In genomic region chr1:156938705-156939242, GRCm38 (mm10) we compare ENCODE assay signal across 8 mouse cellular contexts. TPM values are rescaled to one million over a fixed set of nuclear protein-coding genes. Genes with fewer than 3 reads are reported as not detected.
DNase-seq lines count a peak whose midpoint lies in the region; ATAC-seq and TF ChIP-seq lines count a peak whose summit lies in the region.

No protein-coding gene starts in this region.

- dilution Hi-C loops in CH12.LX (cut with MboI; ENCODE audit: extremely low pct_ligation_motif_present, extremely low pct_unique_long_range_greater_than_20kb, low sequenced_read_pairs): no loop called here

- TF ChIP-seq CTCF in CH12.LX (conservative IDR thresholded peaks at IDR 0.05 in 1 of 2, IDR thresholded peaks at IDR 0.05 in 1 of 2; ENCODE audit: low read depth in 2 of 2, low read length in 2 of 2): no peak
- no peak for TF ChIP-seq CTCF in layer of hippocampus, adult 2 months (conservative IDR thresholded peaks at IDR 0.05)
- TF ChIP-seq CTCF in lung, embryonic 14.5 days (IDR thresholded peaks at IDR 0.05; ENCODE audit: low read depth): no peak
- no peak for TF ChIP-seq CTCF in thymus, adult 2 months (IDR thresholded peaks at IDR 0.05; ENCODE audit: borderline replicate concordance, control insufficient read depth, extremely low read depth, insufficient read depth, low read length, poor library complexity)

- no peak; the same call in 1 of the 2 replicates for TF ChIP-seq EP300 in CH12.LX (IDR thresholded peaks at IDR 0.05; ENCODE audit: low read length)

- under 1% methylated on average over 51 of the region's 51 CpGs for WGBS in forebrain, embryonic 12.5 days
- under 1% methylated on average over 32 of the region's 51 CpGs for WGBS in lung, embryonic 14.5 days
- under 1% methylated on average over 51 of the region's 51 CpGs for WGBS in thymus, adult 2 months

- TF ChIP-seq POLR2A in CH12.LX (IDR thresholded peaks at IDR 0.05; ENCODE audit: low read depth, low read length): peak; percentile 66
- TF ChIP-seq POLR2A in thymus, adult 2 months (IDR thresholded peaks at IDR 0.05; ENCODE audit: control insufficient read depth, extremely low read depth, insufficient read depth, low read length, poor library complexity): peak; percentile 84

- peaks cover 0 to 6% of the 10 kb centered on the region in 2 experiments for H3K36me3 ChIP-seq in CH12.LX (replicated peaks in 1 of 2; ENCODE audit: control insufficient read depth in 1 of 2, insufficient read depth in 1 of 2, low read length in 1 of 2)
- H3K36me3 ChIP-seq in forebrain, embryonic 12.5 days (replicated peaks): no peaks in the 10 kb centered on the region
- no peaks in the 10 kb centered on the region for H3K36me3 ChIP-seq in lung, embryonic 14.5 days (ENCODE audit: insufficient read depth)
- no peaks in the 10 kb centered on the region for H3K36me3 ChIP-seq in thymus, adult 2 months (ENCODE audit: control insufficient read depth, insufficient read depth, low read length)

- in situ Hi-C loops in CH12.LX (cut with MboI; ENCODE audit: low pct_ligation_motif_present, low pct_unique_long_range_greater_than_20kb, low sequenced_read_pairs): no loop called here

- ATAC-seq in forebrain, embryonic 12.5 days (ENCODE audit: low FRiP score): peak; percentile 82
- peak; percentile 83 for ATAC-seq in lung, embryonic 14.5 days (ENCODE audit: insufficient read depth)

- no peaks in the 10 kb centered on the region for H3K27me3 ChIP-seq in CH12.LX (replicated peaks)
- no peaks in the 10 kb centered on the region for H3K27me3 ChIP-seq in forebrain, embryonic 12.5 days
- H3K27me3 ChIP-seq in lung, embryonic 14.5 days (ENCODE audit: insufficient read depth, low read length): no peaks in the 10 kb centered on the region
- H3K27me3 ChIP-seq in thymus, adult 2 months (ENCODE audit: control insufficient read depth, insufficient read depth, low read length): no peaks in the 10 kb centered on the region

- no peak; the same call in 1 of the 2 replicates for TF ChIP-seq RAD21 in CH12.LX (IDR thresholded peaks at IDR 0.05; ENCODE audit: low read depth, low read length)

- H3K79me2 ChIP-seq in CH12.LX (replicated peaks; ENCODE audit: control insufficient read depth, extremely low read depth, insufficient read depth, poor library complexity, severe bottlenecking): peaks cover 70% of the 10 kb centered on the region

- peak overlapping the region; percentile 64 to 97 (median 94) for H3K4me3 ChIP-seq in CH12.LX (replicated peaks in 1 of 3; ENCODE audit: low read depth in 2 of 3, low read length in 2 of 3, poor library complexity in 1 of 3)
- peak overlapping the region; percentile 66 for H3K4me3 ChIP-seq in brown adipose tissue, adult 24 weeks (ENCODE audit: insufficient read depth, low read depth, low read length)
- peak overlapping the region; percentile 96 for H3K4me3 ChIP-seq in forebrain, embryonic 12.5 days (replicated peaks)
- H3K4me3 ChIP-seq in layer of hippocampus, adult 2 months: peak overlapping the region; percentile 87
- peak overlapping the region; percentile 93 for H3K4me3 ChIP-seq in lung, embryonic 14.5 days (ENCODE audit: low read depth, low read length)
- peak overlapping the region; percentile 98 for H3K4me3 ChIP-seq in thymus, adult 2 months (ENCODE audit: control insufficient read depth, insufficient read depth, low read length)

- H3K9me3 ChIP-seq in CH12.LX (replicated peaks; ENCODE audit: low read length): no peaks in the 10 kb centered on the region
- H3K9me3 ChIP-seq in forebrain, embryonic 12.5 days: no peaks in the 10 kb centered on the region
- no peaks in the 10 kb centered on the region for H3K9me3 ChIP-seq in lung, embryonic 14.5 days (ENCODE audit: low read depth, low read length)

- intact Hi-C loops in heart, postnatal 36 days (cut with DNase I): no loop called here

- H3K27ac ChIP-seq in CH12.LX (ENCODE audit: insufficient read depth, low read depth): peak overlapping the region; percentile 96
- H3K27ac ChIP-seq in brown adipose tissue, adult 24 weeks (replicated peaks; ENCODE audit: low read depth, low read length): no peak overlapping the region
- peak overlapping the region; percentile 97 for H3K27ac ChIP-seq in forebrain, embryonic 12.5 days
- H3K27ac ChIP-seq in layer of hippocampus, adult 2 months: peak overlapping the region; percentile 95
- peak overlapping the region; percentile 89 for H3K27ac ChIP-seq in lung, embryonic 14.5 days (ENCODE audit: low read depth)
- H3K27ac ChIP-seq in thymus, adult 2 months (ENCODE audit: control insufficient read depth, insufficient read depth, low read length): peak overlapping the region; percentile 86

- H3K9ac ChIP-seq in CH12.LX (ENCODE audit: insufficient read depth, low read depth): peak overlapping the region; percentile 98
- H3K9ac ChIP-seq in forebrain, embryonic 12.5 days: peak overlapping the region; percentile 94
- H3K9ac ChIP-seq in lung, embryonic 14.5 days: peak overlapping the region; percentile 86

- DNase-seq in CH12.LX (ENCODE audit: extremely low read depth): peak; percentile 93
- DNase-seq in heart, postnatal 36 days: peak; percentile 49
- peak; percentile 79 to 83 for DNase-seq in layer of hippocampus, adult 2 months (ENCODE audit: low spot score in 2 of 2)
- DNase-seq in lung, embryonic 14.5 days: peak; percentile 81
- peak; percentile 74 for DNase-seq in ovary, adult 18-20 months (ENCODE audit: low spot score)
- peak; percentile 89 for DNase-seq in thymus, adult 2 months

- peaks cover 0 to 32% of the 10 kb centered on the region in 2 experiments; a peak in 2 of 4 replicates for H3K4me1 ChIP-seq in CH12.LX (ENCODE audit: control insufficient read depth in 1 of 2, insufficient read depth in 2 of 2)
- H3K4me1 ChIP-seq in brown adipose tissue, adult 24 weeks (ENCODE audit: control insufficient read depth, insufficient read depth, insufficient read length, low read length): peaks cover 4% of the 10 kb centered on the region; the same call in 1 of the 2 replicates
- peaks cover 22% of the 10 kb centered on the region for H3K4me1 ChIP-seq in forebrain, embryonic 12.5 days
- H3K4me1 ChIP-seq in lung, embryonic 14.5 days (ENCODE audit: insufficient read depth): no peaks in the 10 kb centered on the region
- peaks cover 3% of the 10 kb centered on the region for H3K4me1 ChIP-seq in thymus, adult 2 months (replicated peaks; ENCODE audit: control insufficient read depth, insufficient read depth, low read length)

- H3K4me2 ChIP-seq in CH12.LX (ENCODE audit: insufficient read depth, low read depth, poor library complexity, severe bottlenecking): peak overlapping the region; percentile 65; the same call in 1 of the 2 replicates
- peak overlapping the region; percentile 66 for H3K4me2 ChIP-seq in forebrain, embryonic 12.5 days
- peak overlapping the region; percentile 84 for H3K4me2 ChIP-seq in lung, embryonic 14.5 days

TF ChIP-seq in CH12.LX, 34 proteins besides CTCF, POLR2A, EP300 and RAD21 (continues in another document):
- no peak for TF ChIP-seq NELFE (IDR thresholded peaks at IDR 0.05; ENCODE audit: low read depth, low read length)
- TF ChIP-seq HCFC1 (IDR thresholded peaks at IDR 0.05; ENCODE audit: low read depth, low read length): peak; percentile 46; the same call in 1 of the 2 replicates
- TF ChIP-seq MYC (IDR thresholded peaks at IDR 0.05; ENCODE audit: low read depth, low read length): no peak
- no peak for TF ChIP-seq JUND (conservative IDR thresholded peaks at IDR 0.05; ENCODE audit: low read depth, low read length)
- TF ChIP-seq JUN (IDR thresholded peaks at IDR 0.05; ENCODE audit: insufficient read depth, low read depth, low read length): no peak
- TF ChIP-seq USF2 (conservative IDR thresholded peaks at IDR 0.05; ENCODE audit: low read depth, low read length): no peak
- no peak for TF ChIP-seq USF1 (IDR thresholded peaks at IDR 0.05; ENCODE audit: low read depth, low read length)
- TF ChIP-seq MAX (IDR thresholded peaks at IDR 0.05; ENCODE audit: low read length): no peak; the same call in 1 of the 2 replicates
- TF ChIP-seq RCOR1 (conservative IDR thresholded peaks at IDR 0.05; ENCODE audit: low read depth, low read length): no peak
- TF ChIP-seq POLR2AphosphoS2 (IDR thresholded peaks at IDR 0.05; ENCODE audit: low read depth, low read length): no peak
- TF ChIP-seq TBP (conservative IDR thresholded peaks at IDR 0.05; ENCODE audit: low read depth, low read length): no peak; the same call in 1 of the 2 replicates
- no peak for TF ChIP-seq E2F4 (IDR thresholded peaks at IDR 0.05; ENCODE audit: insufficient replicate concordance, low read depth, low read length)
- no peak for TF ChIP-seq GABPA (IDR thresholded peaks at IDR 0.05; ENCODE audit: insufficient replicate concordance, low read depth, low read length)
- TF ChIP-seq TCF12 (IDR thresholded peaks at IDR 0.05; ENCODE audit: low read depth, low read length): peak; percentile 52; the same call in 1 of the 2 replicates
- TF ChIP-seq ELF1 (IDR thresholded peaks at IDR 0.05; ENCODE audit: low read depth, low read length): peak; percentile 54; the same call in 1 of the 2 replicates
- no peak; the same call in 1 of the 2 replicates for TF ChIP-seq BHLHE40 (IDR thresholded peaks at IDR 0.05; ENCODE audit: low read depth, low read length)
- no peak for TF ChIP-seq KAT2A (IDR thresholded peaks at IDR 0.05; ENCODE audit: insufficient replicate concordance, low read length)
- TF ChIP-seq SMC3 (IDR thresholded peaks at IDR 0.05; ENCODE audit: low read depth, low read length): no peak
- no peak for TF ChIP-seq ETS1 (conservative IDR thresholded peaks at IDR 0.05; ENCODE audit: low read depth, low read length)
- TF ChIP-seq SIN3A (IDR thresholded peaks at IDR 0.05; ENCODE audit: low read length): peak; percentile 52; the same call in 1 of the 2 replicates
- no peak for TF ChIP-seq MEF2A (IDR thresholded peaks at IDR 0.05; ENCODE audit: borderline replicate concordance, low read depth, low read length)
- peak; percentile 92 for TF ChIP-seq MAZ (IDR thresholded peaks at IDR 0.05; ENCODE audit: low read depth, low read length)
- TF ChIP-seq ZKSCAN1 (IDR thresholded peaks at IDR 0.05; ENCODE audit: borderline replicate concordance, low read depth, low read length): no peak
- TF ChIP-seq NRF1 (IDR thresholded peaks at IDR 0.05; ENCODE audit: low read depth, low read length): peak; percentile 41; the same call in 1 of the 2 replicates

RNA-seq across cellular contexts. Expression of gene Ralgps2, which starts 0.7 kb away (rescaled TPM):
- total RNA-seq in CH12.LX (2012; rRNA removed): 149 and 174 TPM in 2 replicates
- 65.1 and 71.8 TPM in 2 replicates for total RNA-seq in CH12.LX (2014; rRNA removed)
- polyA plus RNA-seq in CH12.LX (2012; ENCODE audit: insufficient read length, low read depth): 133 and 137 TPM in 2 replicates
- polyA plus RNA-seq in brown adipose tissue, adult 24 weeks (2012; ENCODE audit: insufficient read depth, insufficient read length, missing spikeins): 3.0 and 4.4 TPM in 2 replicates
- 109 and 111 TPM in 2 replicates for polyA plus RNA-seq in forebrain, embryonic 12.5 days (2016; fragmentation: Nextera tagmentation; extraction: Ambion mirVana)
- 10 to 100 TPM; 10.4 to 12.0 TPM for total RNA-seq in heart, postnatal 36 days (2021)
- total RNA-seq in layer of hippocampus, adult 2 months (2021): 10 to 100 TPM; 70.9 to 80.5 TPM
- polyA plus RNA-seq in lung, embryonic 14.5 days (2014; fragmentation: Nextera tagmentation; extraction: Ambion mirVana): 70.6 and 71.6 TPM in 2 replicates
- polyA plus RNA-seq in thymus, adult 2 months (2012; rRNA removed): 25.2 and 28.9 TPM in 2 replicates
